Mouse (Mus musculus): ENCODE results near the gene Nphp4.

DNA sequence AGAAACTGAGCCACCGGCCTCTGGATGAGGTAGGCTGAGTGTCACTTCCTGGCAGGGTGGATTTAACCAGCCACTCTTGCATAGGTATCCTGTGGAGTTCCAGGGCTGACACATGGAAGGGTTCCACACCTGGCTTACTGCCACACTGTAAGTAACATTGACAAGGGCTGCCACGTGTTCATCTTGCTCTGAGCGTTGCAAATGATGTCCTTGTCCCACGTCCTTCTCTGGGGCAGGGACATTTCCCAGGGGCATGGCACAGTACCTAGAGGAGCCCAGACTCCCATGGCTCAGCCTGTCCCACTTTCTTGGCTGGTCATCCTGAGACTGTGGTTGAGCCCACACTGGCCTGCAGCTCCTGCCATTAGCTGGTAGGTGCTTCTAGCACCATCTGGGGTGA lies 91.5 kb downstream of the Nphp4 start:
- TF ChIP-seq POLR2A (IDR thresholded peaks at IDR 0.05; ENCODE audit: control insufficient read depth, low read depth, low read length), result no peak
- no peak for TF ChIP-seq CTCF (IDR thresholded peaks at IDR 0.05; ENCODE audit: control insufficient read depth, insufficient read depth, insufficient replicate concordance, low read depth, low read length)
